Mouse (Mus musculus) C2C12 (cell line): ENCODE measurements around the gene Cbarp. TPM values are rescaled to one million over a fixed set of nuclear protein-coding genes. Genes with fewer than 3 reads are reported as not detected.

ENCODE experiments used
- H3K27me3 ChIP-seq: one replicate; pipeline ENCODE4 v1.6.1; 2011; ENCODE audit not compliant: control insufficient read depth, insufficient read depth, insufficient read length
- H3K36me3 ChIP-seq: one replicate; pipeline ENCODE4 v1.6.1; 2011; ENCODE audit not compliant: control insufficient read depth, insufficient read depth
- H3K4me3 ChIP-seq: one replicate; pipeline ENCODE4 v1.5.1; 2011; ENCODE audit warnings: mild to moderate bottlenecking, control low read depth; ENCODE audit not compliant: poor library complexity, insufficient read depth, severe bottlenecking
- H3K79me2 ChIP-seq: one replicate; pipeline ENCODE4 v1.6.1; 2011; ENCODE audit not compliant: control insufficient read depth, insufficient read depth
- H3K79me3 ChIP-seq: one replicate; pipeline ENCODE4 v1.6.1; 2011; ENCODE audit warnings: low read depth, control low read depth
- H3ac ChIP-seq: one replicate; pipeline ENCODE3; 2011; ENCODE audit warnings: low read depth; ENCODE audit not compliant: control insufficient read depth, insufficient read length
- CEBPB ChIP-seq: IDR thresholded peaks from one replicate; pipeline ENCODE4 v1.6.1; 2011; ENCODE audit warnings: low read depth, mild to moderate bottlenecking, control low read depth, moderate library complexity
- CTCF ChIP-seq: IDR thresholded peaks from one replicate; pipeline ENCODE4 v1.5.1; 2011; ENCODE audit not compliant: control insufficient read depth, insufficient read depth, insufficient read length
- FOSL1 ChIP-seq: IDR thresholded peaks from one replicate; pipeline ENCODE4 v1.8.0; 2011; ENCODE audit warnings: mild to moderate bottlenecking, low read length; ENCODE audit not compliant: poor library complexity, insufficient read depth, severe bottlenecking
- MAX ChIP-seq: IDR thresholded peaks from one replicate; pipeline ENCODE4 v1.6.1; 2011; ENCODE audit warnings: mild to moderate bottlenecking, control low read depth
- MYOD1 ChIP-seq: IDR thresholded peaks from one replicate; pipeline ENCODE4 v1.6.1; 2011; ENCODE audit warnings: low read depth; ENCODE audit not compliant: control insufficient read depth, insufficient read length
- MYOG ChIP-seq: IDR thresholded peaks from one replicate; pipeline ENCODE4 v1.6.1; 2011; ENCODE audit not compliant: control insufficient read depth, insufficient read length; ENCODE audit errors: extremely low read depth
- USF1 ChIP-seq: IDR thresholded peaks from one replicate; pipeline ENCODE4 v1.6.1; 2011; ENCODE audit warnings: low read depth, mild to moderate bottlenecking, control low read depth, moderate library complexity
- polyA plus RNA-seq: library from polyadenylated mRNA; unstranded; fragments of >200 nt; fragmentation: generic; extraction: Trizol; gene quantifications from one replicate; pipeline ENCODE4 v1.2.1, GENCODE M21; 2012; ENCODE audit warnings: missing spikeins

Cbarp gene
- polyA plus RNA-seq, 1 experiment: 12.1 TPM

DNA sequence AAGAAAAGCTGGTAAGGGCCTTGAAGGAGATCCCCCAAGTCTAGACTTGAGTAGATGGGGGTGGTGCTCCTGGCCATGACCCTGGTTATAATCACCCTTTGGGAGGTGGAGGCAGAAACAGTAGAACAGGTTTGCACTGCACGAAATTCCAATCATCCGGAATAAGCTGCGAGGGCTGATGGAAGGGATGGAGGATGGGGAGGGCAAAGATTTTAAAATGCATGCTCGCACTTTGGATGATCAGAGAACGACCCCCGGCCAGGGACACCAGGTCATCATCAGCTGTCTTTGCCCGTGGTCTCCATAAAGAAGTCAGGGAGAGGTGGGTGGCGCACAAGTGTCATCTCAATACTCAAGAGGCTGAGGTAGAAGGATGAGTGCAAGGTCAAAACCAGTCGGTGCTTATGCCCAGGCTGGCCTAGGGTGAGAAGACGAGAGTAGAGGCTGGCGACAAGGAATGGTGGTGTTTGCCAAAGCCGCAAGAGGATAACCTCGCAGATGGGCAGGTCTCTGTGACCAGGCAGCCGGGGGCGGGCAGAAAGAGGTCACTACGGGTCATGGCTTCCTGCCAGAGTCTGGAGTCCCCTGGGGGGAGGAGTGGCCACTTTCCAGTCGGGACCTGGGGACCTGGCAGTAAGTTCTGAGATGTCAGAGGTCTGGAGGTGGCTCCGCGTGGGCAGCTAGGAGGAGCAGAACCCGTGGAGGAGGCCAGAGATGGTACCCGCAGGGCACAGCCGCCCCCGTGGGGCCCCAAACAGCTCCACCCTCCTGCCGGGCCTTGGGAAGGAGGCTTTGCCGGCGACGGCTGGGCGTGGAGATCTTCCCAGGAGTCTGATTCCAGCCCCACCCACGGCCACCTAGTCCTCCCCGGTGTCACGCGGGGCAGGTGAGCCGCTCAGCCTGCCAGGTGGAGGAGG lies 20.1 kb upstream of the Cbarp start:
- Histone ChIP-seq H3K79me2 (peaks cover 18% of the 10 kb centered on the region), H3K27me3 (no peaks in the 10 kb centered on the region), H3K4me3 (peak overlapping the region; percentile 29), H3K36me3 (peaks cover 29% of the 10 kb centered on the region), H3ac (peak overlapping the region; percentile 54), H3K79me3 (peaks cover 6% of the 10 kb centered on the region)
- peak; percentile 37 for TF ChIP-seq MYOD1
- TF ChIP-seq USF1: no peak

- H3K79me3 ChIP-seq: peaks cover 15% of the 10 kb centered on the region
- H3K27me3 ChIP-seq: no peaks in the 10 kb centered on the region
- H3K36me3 ChIP-seq: peaks cover 38% of the 10 kb centered on the region
- H3K4me3 ChIP-seq: peak overlapping the region; percentile 29
- TF ChIP-seq MYOG: no peak
- TF ChIP-seq MAX: peak; percentile 71
- peak overlapping the region; percentile 43 for H3ac ChIP-seq
- H3K79me2 ChIP-seq: peaks cover 28% of the 10 kb centered on the region
These were observed 19.2 kb upstream of the Cbarp start for GRCm38 (mm10) chr10:80159561-80160454.

DNA sequence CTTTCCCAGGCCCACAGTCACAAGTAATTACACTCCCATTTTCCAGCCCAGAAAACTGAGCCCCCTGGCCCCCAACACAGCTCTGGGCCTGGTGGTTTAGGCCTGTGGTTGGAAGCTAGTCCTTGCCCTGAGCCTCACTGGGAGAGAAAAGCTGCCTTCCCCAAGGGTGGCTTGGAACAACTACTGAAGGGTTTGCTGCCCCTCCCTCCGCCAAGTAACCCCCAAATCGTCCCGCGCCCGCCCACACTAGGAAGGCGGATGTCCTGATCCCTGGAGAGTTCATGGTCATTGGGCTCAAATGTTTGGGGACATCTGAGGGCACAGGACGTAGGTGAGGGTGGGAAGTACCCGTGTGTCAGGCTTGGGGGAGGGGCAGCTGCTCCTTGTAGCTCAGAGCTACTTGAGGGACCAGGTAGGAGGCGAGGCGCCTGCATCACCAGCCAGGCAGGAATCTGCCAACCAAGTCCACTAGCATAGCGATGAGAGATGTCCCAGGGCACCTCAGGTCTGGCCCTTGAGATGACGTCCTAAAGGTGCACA lies 18.5 kb upstream of the Cbarp start:
- H3K36me3 ChIP-seq: peaks cover 45% of the 10 kb centered on the region
- H3ac ChIP-seq: peak overlapping the region; percentile 43
- TF ChIP-seq FOSL1 (no peak), MYOD1 (no peak), CEBPB (no peak), CTCF (no peak), MYOG (no peak), MAX (no peak), USF1 (no peak)
- H3K4me3 ChIP-seq: peak overlapping the region; percentile 27
- H3K79me3 ChIP-seq: peaks cover 23% of the 10 kb centered on the region
- H3K79me2 ChIP-seq: peaks cover 35% of the 10 kb centered on the region
- H3K27me3 ChIP-seq: no peaks in the 10 kb centered on the region

DNA sequence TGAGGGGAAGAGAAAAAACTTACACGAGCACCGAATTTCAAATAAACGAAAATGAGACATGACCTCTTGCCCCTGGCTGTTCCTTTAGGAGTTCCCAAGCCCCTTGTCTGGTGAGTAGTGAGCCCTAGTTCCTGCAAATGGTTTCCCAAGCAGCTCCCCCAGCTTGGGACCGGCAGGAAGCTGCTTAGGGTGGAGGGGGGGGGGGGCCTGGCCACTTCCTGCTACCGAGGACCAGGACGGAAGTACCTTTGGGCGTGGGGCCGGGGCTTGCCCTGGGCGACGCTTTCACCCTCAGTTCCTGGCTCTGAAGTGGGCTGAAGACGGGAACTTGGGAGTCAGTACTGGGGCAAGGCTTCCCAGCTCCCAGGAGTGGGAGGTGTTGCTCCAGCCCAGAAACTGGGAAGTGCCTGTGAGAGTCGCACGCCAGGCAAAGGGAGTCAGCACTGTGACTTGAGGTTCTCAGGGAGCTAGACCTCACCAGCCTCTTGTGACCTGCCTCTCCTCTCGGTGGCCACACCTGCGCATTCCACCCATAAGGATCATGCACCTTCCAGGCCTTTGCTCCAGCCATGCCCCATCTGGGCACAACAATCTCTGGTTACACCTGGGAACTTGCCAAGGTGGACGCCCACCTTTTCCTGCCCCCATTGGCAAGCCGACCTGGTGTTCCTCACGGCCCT lies 17.8 kb upstream of the Cbarp start:
- Histone ChIP-seq H3K27me3 (no peaks in the 10 kb centered on the region), H3K79me3 (peaks cover 29% of the 10 kb centered on the region), H3K4me3 (peak overlapping the region; percentile 21), H3K36me3 (peaks cover 51% of the 10 kb centered on the region), H3ac (no peak overlapping the region), H3K79me2 (peaks cover 41% of the 10 kb centered on the region)
- no peak for TF ChIP-seq FOSL1
- no peak for TF ChIP-seq CEBPB
- TF ChIP-seq USF1: no peak
- no peak for TF ChIP-seq MAX
- no peak for TF ChIP-seq CTCF
- TF ChIP-seq MYOG: no peak
- TF ChIP-seq MYOD1: no peak

GRCm38 (mm10) chr10:80157141-80157929 lies 16.7 kb upstream of the Cbarp start:
- H3K79me2 ChIP-seq: peaks cover 52% of the 10 kb centered on the region
- H3K79me3 ChIP-seq: peaks cover 40% of the 10 kb centered on the region
- H3ac ChIP-seq: no peak overlapping the region
- TF ChIP-seq FOSL1 (no peak), CEBPB (no peak), MYOG (no peak), MYOD1 (no peak), USF1 (no peak), CTCF (no peak), MAX (no peak)
- H3K36me3 ChIP-seq: peaks cover 62% of the 10 kb centered on the region
- no peaks in the 10 kb centered on the region for H3K27me3 ChIP-seq
- no peak overlapping the region for H3K4me3 ChIP-seq
